Mouse (Mus musculus): ENCODE measurements around the gene Lamb3. TPM values are rescaled to one million over a fixed set of nuclear protein-coding genes. Genes with fewer than 3 reads are reported as not detected.

Gene Lamb3
- polyA plus RNA-seq, 1 experiment: 2.7 TPM

- WGBS: 68% methylated on average over 5 of the region's 5 CpGs
- no peak for TF ChIP-seq POLR2A (IDR thresholded peaks at IDR 0.05; ENCODE audit: low read depth, low read length)
- TF ChIP-seq CTCF (conservative IDR thresholded peaks at IDR 0.05; ENCODE audit: insufficient read depth, insufficient read length, low read depth, low read length): peak; percentile 86
- Histone ChIP-seq H3K4me1 (ENCODE audit: control insufficient read depth, insufficient read depth, low read length) (no peaks in the 10 kb centered on the region), H3K36me3 (ENCODE audit: control insufficient read depth, insufficient read depth, low read length) (no peaks in the 10 kb centered on the region), H3K27me3 (replicated peaks; ENCODE audit: control insufficient read depth, insufficient read depth, low read length) (no peaks in the 10 kb centered on the region), H3K4me3 (ENCODE audit: insufficient read depth, low read depth, low read length) (no peak overlapping the region), H3K27ac (ENCODE audit: insufficient read depth, low read depth, low read length) (no peak overlapping the region)
- peak; percentile 63 for DNase-seq
Measured at GRCm38 (mm10) chr1:193363801-193364231, 156.3 kb downstream of the Lamb3 start.

GRCm38 (mm10) chr1:193368055-193368454 lies 160.6 kb downstream of the Lamb3 start:
- no peaks in the 10 kb centered on the region for H3K27me3 ChIP-seq (replicated peaks; ENCODE audit: control insufficient read depth, insufficient read depth, low read length)
- WGBS: 36% methylated on average over 10 of the region's 10 CpGs
- H3K4me1 ChIP-seq (ENCODE audit: control insufficient read depth, insufficient read depth, low read length): no peaks in the 10 kb centered on the region
- H3K4me3 ChIP-seq (ENCODE audit: insufficient read depth, low read depth, low read length): no peak overlapping the region
- DNase-seq: no peak
- no peaks in the 10 kb centered on the region for H3K36me3 ChIP-seq (ENCODE audit: control insufficient read depth, insufficient read depth, low read length)
- H3K27ac ChIP-seq (ENCODE audit: insufficient read depth, low read depth, low read length): no peak overlapping the region
- TF ChIP-seq CTCF (conservative IDR thresholded peaks at IDR 0.05; ENCODE audit: insufficient read depth, insufficient read length, low read depth, low read length) (no peak), POLR2A (IDR thresholded peaks at IDR 0.05; ENCODE audit: low read depth, low read length) (no peak)

GRCm38 (mm10) chr1:193369091-193369490 lies 161.6 kb downstream of the Lamb3 start:
- no peak for TF ChIP-seq POLR2A (IDR thresholded peaks at IDR 0.05; ENCODE audit: low read depth, low read length)
- DNase-seq: peak; percentile 74
- Histone ChIP-seq H3K4me1 (ENCODE audit: control insufficient read depth, insufficient read depth, low read length) (no peaks in the 10 kb centered on the region), H3K4me3 (ENCODE audit: insufficient read depth, low read depth, low read length) (no peak overlapping the region), H3K27ac (ENCODE audit: insufficient read depth, low read depth, low read length) (no peak overlapping the region), H3K27me3 (replicated peaks; ENCODE audit: control insufficient read depth, insufficient read depth, low read length) (no peaks in the 10 kb centered on the region), H3K36me3 (ENCODE audit: control insufficient read depth, insufficient read depth, low read length) (no peaks in the 10 kb centered on the region)
- WGBS: 44% methylated on average over 8 of the region's 8 CpGs

GRCm38 (mm10) chr1:193370096-193370495 lies 162.6 kb downstream of the Lamb3 start, which contains the start of gene Camk1g:
Gene Camk1g, minus strand, starts transcription at chr1:193370298.
- peak; percentile 16 for DNase-seq
- Histone ChIP-seq H3K4me1 (ENCODE audit: control insufficient read depth, insufficient read depth, low read length) (no peaks in the 10 kb centered on the region), H3K4me3 (ENCODE audit: insufficient read depth, low read depth, low read length) (peak within 1 kb of the TSS; percentile 9; the same call in 1 of the 2 replicates), H3K36me3 (ENCODE audit: control insufficient read depth, insufficient read depth, low read length) (no peaks in the 10 kb centered on the region), H3K27me3 (replicated peaks; ENCODE audit: control insufficient read depth, insufficient read depth, low read length) (no peaks in the 10 kb centered on the region), H3K27ac (ENCODE audit: insufficient read depth, low read depth, low read length) (no peak within 1 kb of the TSS)
- TF ChIP-seq CTCF (conservative IDR thresholded peaks at IDR 0.05; ENCODE audit: insufficient read depth, insufficient read length, low read depth, low read length) (no peak), POLR2A (IDR thresholded peaks at IDR 0.05; ENCODE audit: low read depth, low read length) (no peak)
- WGBS: 40% methylated on average over 2 of the region's 2 CpGs

GRCm38 (mm10) chr1:193373906-193374413 lies 166.5 kb downstream of the Lamb3 start:
- Histone ChIP-seq H3K27me3 (replicated peaks; ENCODE audit: control insufficient read depth, insufficient read depth, low read length) (no peaks in the 10 kb centered on the region), H3K36me3 (ENCODE audit: control insufficient read depth, insufficient read depth, low read length) (no peaks in the 10 kb centered on the region), H3K27ac (ENCODE audit: insufficient read depth, low read depth, low read length) (no peak overlapping the region), H3K4me3 (ENCODE audit: insufficient read depth, low read depth, low read length) (no peak overlapping the region), H3K4me1 (ENCODE audit: control insufficient read depth, insufficient read depth, low read length) (no peaks in the 10 kb centered on the region)
- 78% methylated on average over 6 of the region's 6 CpGs for WGBS
- no peak for DNase-seq
- TF ChIP-seq POLR2A (IDR thresholded peaks at IDR 0.05; ENCODE audit: low read depth, low read length) (no peak), CTCF (conservative IDR thresholded peaks at IDR 0.05; ENCODE audit: insufficient read depth, insufficient read length, low read depth, low read length) (no peak)

- 37% methylated on average over 4 of the region's 4 CpGs for WGBS
- Histone ChIP-seq H3K4me3 (ENCODE audit: insufficient read depth, low read depth, low read length) (no peak overlapping the region), H3K4me1 (ENCODE audit: control insufficient read depth, insufficient read depth, low read length) (no peaks in the 10 kb centered on the region), H3K36me3 (ENCODE audit: control insufficient read depth, insufficient read depth, low read length) (no peaks in the 10 kb centered on the region), H3K27ac (ENCODE audit: insufficient read depth, low read depth, low read length) (no peak overlapping the region), H3K27me3 (replicated peaks; ENCODE audit: control insufficient read depth, insufficient read depth, low read length) (no peaks in the 10 kb centered on the region)
- TF ChIP-seq CTCF (conservative IDR thresholded peaks at IDR 0.05; ENCODE audit: insufficient read depth, insufficient read length, low read depth, low read length) (peak; percentile 91), POLR2A (IDR thresholded peaks at IDR 0.05; ENCODE audit: low read depth, low read length) (no peak)
- DNase-seq: peak; percentile 34
Measured at GRCm38 (mm10) chr1:193376478-193377134, 169.1 kb downstream of the Lamb3 start.

- no peak overlapping the region for H3K4me3 ChIP-seq (ENCODE audit: insufficient read depth, low read depth, low read length)
- no peak for DNase-seq
- no peak for TF ChIP-seq POLR2A (IDR thresholded peaks at IDR 0.05; ENCODE audit: low read depth, low read length)
- no peak for TF ChIP-seq CTCF (conservative IDR thresholded peaks at IDR 0.05; ENCODE audit: insufficient read depth, insufficient read length, low read depth, low read length)
- WGBS: 79% methylated on average over 6 of the region's 6 CpGs
- H3K27ac ChIP-seq (ENCODE audit: insufficient read depth, low read depth, low read length): no peak overlapping the region
- no peaks in the 10 kb centered on the region for H3K36me3 ChIP-seq (ENCODE audit: control insufficient read depth, insufficient read depth, low read length)
- H3K4me1 ChIP-seq (ENCODE audit: control insufficient read depth, insufficient read depth, low read length): no peaks in the 10 kb centered on the region
- no peaks in the 10 kb centered on the region for H3K27me3 ChIP-seq (replicated peaks; ENCODE audit: control insufficient read depth, insufficient read depth, low read length)
Measured at GRCm38 (mm10) chr1:193379634-193380033, 172.1 kb downstream of the Lamb3 start.
